Mouse (Mus musculus): ENCODE data around the gene Med11.
"Not testable (repeated sequence)": the region's sequence is repeated elsewhere in the genome, so short reads cannot be mapped to it uniquely, and the experiment has no call there.

Med11 gene

DNA sequence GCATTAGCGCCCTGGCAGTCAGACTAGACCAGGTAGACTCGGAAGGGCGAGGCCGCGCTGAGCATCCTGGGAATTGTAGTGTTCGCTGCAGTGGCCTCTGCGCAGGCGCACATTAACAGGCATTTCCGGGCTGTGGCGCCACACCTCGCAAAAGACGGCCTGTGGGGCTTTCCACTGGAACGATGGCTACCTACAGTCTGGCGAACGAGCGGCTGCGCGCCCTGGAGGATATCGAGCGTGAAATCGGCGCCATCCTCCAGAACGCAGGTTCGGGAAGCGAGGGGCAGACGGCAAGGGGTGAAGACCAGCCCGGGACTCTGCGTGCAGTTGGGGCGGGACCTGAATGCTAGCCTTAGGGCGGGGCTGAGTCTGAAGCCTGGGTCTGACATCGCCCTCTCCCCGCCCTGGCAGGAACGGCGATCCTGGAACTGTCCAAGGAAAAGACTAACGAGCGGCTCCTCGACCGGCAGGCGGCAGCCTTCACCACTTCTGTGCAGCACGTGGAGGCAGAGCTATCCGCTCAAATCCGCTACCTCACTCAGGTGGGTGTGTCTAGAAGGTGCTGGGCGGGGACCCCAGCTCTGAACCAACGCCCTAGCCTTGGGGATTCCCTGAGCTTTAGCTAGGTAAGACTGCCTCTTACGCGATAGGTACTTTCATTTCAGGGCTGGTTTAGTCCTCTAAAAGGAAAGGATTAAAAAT, at the start of gene Med11:
Med11 (plus strand) TSS at position 123 of the 702 bp plus-strand sequence.
- peak; percentile 97 for DNase-seq (ENCODE audit: inconsistent ontology term)

DNA sequence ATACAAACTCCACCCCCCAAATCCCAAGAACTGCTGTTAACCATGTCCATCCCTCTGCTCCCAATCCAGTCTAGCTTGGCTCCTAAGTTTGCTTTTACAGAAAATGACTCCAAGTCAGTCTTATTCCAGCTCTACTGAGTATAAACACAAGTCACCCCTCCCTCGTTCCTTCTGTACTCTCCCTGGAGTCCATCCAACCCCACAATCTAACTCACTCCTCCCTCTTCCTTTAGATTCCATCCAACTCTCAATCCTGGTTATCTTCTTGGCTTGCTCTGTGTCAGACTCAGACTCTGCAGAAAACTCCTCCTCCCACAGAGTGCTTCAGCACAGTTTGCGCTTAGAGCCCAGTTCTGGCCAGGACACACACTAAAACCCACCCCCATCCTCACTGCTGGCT, 48.1 kb upstream of the Med11 start:
- no peak for DNase-seq (ENCODE audit: inconsistent ontology term)

DNA sequence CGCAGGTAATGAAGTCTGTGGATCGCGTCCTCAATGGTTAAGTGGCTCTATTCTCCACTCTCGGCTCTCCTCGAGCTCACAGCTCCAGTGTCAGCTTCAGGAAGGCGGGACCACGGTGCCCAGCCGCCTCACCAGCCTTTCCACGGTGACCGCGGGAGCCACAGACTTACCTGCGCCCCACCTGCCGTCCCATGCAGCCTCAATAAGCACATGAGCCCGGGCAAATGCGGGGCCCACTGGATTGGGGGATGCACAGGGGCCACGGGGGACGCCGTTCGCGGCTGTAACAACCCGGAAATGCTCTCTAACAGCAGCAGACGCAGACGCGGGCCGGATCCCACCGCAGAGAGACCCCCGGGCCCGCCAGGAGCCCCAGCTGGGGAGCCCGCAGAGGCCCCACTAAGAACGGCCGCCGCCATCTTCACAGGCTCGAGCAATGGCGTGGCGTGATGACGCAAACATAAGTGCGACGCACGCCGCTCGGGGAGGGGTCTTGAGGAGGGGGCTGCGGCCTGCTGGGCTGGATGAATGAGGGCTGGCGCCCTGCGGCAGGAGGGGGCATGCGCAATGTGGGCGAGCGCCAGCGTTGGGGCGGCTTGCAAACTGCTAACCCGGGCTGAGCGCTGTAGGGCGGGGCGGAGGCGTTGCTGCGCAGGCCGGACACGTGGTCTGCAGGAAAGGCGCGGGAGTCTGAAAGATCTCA, 42.0 kb upstream of the Med11 start, which contains the start of gene Pelp1:
Pelp1 (minus strand) TSS at position 438 of the 703 bp plus-strand sequence.
- DNase-seq (ENCODE audit: inconsistent ontology term) = peak; percentile 95

DNA sequence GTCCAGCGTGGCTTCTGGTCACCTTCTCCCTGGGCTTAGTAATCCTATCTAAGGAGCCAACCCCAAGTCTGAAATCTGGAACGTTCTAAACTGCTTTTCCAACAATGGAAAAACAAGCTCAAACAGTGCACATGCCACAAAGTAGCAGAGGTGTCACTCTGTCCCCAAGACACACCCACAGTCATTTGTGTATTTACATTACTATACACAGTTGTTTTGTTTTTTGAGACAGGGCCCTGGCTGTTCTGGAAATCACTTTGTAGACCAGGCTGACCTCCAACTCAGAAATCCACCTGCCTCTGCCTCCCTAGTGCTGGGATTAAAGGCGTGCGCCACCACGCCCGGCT, 41.4 kb upstream of the Med11 start:
- no peak for DNase-seq (ENCODE audit: inconsistent ontology term)

DNA sequence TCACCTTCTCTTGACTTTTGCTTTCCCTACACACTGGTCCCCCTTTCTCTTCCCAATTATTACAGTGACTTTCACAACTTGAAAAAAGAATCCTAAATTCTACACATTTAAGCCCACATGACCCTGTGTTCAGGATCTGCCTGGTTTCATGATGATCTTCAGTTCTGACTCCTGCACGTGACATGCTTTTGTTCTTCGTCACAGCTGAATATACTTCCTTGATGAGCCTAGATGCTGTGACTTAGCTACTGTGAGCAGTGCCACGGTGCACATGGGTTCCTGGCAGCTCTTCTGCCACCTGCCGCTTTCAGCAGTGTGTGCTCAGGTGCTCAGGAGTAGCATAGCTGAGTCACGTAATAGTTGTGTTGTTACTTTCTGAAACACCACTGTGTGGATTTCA, 39.1 kb upstream of the Med11 start:
- DNase-seq (ENCODE audit: inconsistent ontology term) = no peak

DNA sequence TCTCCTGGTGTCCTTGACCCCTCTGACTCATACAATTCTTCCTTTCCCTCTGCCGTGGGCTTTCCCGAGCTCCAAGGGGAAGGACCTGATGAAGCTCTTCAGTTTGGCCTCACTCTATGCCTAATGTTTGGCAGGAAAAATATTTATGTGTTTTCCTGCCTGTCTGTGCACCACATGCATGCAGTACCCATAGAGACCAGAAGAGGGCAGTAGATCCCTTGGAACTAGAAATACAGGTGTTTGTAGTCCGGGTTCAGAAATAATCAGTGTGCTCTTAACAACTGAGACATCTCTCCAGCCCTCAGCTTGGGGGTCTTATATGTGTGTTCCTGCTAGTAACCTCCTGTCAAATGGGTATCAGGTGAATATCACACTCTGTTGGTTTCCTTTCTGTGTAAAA, 37.8 kb upstream of the Med11 start:
- DNase-seq (ENCODE audit: inconsistent ontology term) = peak; percentile 46

DNA sequence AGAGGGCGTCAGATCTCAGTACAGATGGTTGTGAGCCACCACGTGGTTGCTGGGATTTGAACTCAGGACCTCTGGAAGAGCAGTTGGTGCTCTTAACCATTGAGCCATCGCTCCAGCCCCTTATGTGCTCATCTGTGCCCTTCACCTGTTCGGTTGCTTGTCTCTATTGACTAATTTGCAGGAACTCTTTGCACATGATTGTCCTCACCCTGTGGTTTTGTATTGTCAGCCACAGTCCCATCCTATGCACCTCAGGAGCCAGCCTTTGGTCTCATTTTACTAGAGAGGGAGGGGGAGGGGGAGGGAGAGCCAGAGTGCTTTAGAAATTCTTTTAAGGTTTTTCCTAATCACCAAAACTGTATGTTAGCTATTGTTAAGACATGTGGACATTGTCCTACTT, 33.5 kb upstream of the Med11 start:
- no peak for DNase-seq (ENCODE audit: inconsistent ontology term)

DNA sequence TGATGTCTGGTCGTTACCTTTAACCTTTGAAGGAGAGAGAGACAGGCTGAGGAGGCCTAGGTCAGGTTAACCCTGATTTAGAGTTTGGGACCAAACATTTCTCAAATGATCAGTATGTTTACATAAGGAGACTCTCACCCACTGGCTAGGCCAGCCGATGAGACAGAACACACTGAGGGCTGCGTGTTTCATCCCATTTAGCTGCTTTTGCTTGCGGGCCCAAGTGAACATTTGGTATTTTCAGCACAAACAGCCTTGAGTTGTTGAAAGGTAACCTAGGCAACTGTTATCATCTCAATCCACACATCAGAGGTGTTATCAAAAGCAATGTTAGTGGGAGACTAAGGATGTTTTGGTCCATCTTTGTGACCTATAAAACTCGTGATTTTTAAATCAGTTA, 32.2 kb upstream of the Med11 start:
- no peak for DNase-seq (ENCODE audit: inconsistent ontology term)

DNA sequence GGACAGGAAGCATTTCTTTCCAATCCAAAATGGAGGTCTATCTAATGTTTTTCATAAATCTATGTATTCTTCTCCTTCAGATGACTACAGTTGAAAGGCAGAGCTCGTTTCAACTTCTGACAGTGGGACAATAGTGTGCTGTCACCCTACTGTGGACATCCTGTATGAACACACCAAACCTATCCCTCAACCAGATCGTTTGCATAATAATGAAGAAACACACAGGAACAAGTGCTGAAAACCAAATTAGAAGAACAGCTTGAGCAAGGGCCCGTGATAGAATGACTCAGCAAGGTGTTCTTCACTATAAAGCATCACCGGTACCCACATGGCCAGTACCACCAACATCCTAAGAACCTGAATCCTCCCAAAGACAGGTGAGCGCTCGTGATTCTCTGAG, 25.1 kb upstream of the Med11 start:
- not testable (repeated sequence) for DNase-seq (ENCODE audit: inconsistent ontology term)

DNA sequence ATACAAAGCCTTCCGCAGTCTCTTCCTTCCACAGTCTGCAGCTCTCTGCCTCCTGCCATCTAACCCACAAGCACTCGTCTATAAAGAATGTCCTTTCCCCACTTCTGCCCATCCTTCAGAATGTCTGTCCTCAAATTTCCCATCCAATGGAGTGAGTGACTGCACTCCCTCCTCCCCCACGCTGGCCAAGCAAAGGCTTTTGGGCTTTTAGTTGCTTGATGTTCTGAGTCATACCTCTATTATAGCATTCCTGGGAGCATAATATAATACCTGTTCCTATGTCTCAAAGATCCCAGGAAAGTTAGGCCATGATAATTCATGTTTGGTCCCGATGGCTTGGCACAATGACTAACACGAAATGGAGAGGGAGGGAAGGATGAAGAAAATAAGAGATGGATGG, 20.1 kb upstream of the Med11 start:
- DNase-seq (ENCODE audit: inconsistent ontology term) = no peak

DNA sequence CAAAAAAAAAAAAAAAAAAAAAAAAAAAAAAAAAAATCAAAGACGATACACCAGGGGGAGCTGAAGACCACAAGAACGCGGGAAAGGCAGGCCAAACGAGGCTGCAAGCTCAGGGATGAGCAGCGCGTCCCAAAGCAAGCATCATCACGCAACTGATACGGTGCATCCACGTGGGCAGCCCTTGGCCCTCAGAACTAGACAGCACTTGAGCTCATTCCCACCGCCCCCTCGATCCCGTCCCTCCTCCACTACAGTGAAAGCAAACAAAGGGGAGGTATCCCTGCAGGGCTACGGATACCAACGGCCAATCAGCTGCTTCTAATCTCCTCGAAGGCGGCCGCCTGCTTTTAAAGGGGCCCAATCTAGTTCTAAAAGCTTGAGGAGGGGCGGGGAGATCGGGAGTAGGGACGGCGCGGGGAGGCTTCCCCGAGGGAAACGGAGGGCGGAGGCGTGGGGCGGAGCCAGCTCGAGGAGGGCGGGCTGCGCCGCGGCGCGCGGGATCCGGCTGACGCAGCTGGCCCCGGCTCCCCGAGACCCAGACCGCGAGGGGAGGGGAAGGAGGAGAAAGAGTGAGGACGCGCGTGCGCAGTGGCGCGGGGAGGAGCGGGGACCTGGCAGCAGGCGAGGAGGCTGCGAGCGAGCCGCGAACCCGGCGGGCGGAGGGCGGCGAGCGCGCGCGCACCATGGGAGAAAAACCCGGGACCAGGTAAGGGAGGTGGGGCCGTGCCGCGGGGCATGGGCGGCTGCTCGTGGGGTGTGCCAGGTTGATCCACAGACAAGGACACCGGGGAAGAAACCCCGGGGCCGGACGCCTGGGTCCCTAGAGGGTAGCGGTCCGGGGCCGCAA, 19.4 kb upstream of the Med11 start, which contains the start of gene Arrb2:
Arrb2 (plus strand) TSS at position 588 of the 847 bp plus-strand sequence.
- DNase-seq (ENCODE audit: inconsistent ontology term) = peak; percentile 99

DNA sequence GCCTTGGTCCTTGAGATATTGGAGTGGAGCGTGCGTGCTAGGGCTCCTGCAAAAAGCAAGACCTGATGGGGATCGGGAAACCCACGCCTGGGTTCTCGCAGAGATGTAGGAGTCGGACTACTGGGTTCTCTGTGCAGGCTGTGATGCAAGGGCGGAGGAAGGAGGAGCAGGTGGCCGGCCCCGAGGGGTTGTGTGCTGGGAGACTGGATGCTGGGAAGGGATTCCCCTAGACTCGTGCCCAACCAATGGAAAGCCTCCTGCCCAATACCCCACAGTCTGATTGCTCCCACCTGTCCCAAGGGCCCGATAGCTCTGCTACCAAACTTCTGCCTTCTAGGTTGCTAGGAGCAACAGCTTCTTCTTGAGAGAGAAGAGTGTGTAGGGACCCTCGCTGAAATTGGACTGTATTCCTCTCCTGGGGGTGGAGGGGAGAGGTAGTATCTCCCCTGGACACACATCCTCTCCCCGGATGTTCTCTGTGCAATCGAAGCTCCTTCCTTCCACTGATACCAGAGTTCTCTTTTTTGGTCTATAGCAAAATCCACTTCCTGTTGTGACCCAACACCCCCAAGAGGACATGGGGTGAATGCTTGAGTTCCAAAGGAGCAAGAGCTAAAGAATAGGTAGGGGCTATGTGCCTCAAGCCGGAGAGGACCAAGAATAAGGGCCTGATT, 18.7 kb upstream of the Med11 start:
- no peak for DNase-seq (ENCODE audit: inconsistent ontology term)

DNA sequence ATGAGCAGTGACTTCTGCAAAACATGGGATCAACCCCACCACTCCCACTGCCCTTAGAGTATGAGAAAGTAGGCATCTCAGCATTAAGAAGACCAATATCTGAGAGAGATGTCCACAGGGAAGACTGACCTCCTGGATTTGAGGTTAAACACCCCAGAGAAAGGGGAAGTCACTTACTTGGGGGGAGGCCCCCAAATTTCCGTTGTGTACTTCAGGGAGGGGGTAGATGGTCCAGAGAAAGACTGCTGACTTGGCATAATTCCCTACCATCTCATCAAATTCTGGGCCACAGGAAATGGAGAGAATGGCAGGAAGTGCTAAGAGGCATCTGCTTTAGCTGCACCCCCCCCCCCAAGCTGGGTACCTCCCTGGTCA, 18.2 kb upstream of the Med11 start:
- no peak for DNase-seq (ENCODE audit: inconsistent ontology term)

DNA sequence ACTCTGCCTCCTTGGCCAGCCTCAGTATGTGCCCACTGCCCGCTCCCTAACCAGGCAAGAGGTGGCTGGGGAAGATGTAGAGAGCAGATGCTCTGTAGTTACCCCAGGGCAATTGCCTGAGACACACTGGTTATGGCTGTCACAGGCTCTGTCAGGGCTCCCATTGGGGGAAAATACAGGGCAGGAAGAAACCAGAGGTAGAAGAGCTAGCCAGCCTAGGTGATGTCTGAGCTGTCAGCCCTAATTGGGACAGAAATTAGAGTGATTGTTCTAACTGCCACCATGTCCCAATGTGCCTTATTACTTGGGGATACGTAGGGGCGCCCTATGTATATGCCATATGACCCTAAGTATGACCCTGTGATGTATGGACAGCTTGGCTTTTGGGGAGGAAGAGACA, 17.8 kb upstream of the Med11 start:
- no peak for DNase-seq (ENCODE audit: inconsistent ontology term)

DNA sequence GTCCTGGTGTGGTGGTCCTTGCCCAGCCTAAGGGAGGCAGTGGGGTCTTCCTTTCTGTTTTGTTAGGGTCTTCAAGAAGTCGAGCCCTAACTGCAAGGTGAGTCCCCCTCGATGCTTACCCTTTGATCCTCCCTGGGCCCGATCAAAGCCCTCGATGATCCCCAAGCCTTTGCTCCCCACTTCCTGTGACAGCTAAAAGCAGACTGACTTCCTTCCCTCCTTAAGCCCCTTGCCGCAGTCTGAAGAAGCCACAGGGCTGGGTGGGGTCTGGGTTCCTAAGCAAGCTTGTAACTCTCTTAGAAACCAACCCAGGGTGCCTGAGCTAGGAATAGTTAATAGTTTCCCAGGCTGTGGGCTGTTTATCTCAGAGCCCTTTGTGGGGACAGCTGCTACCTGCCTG, 16.2 kb upstream of the Med11 start:
- DNase-seq (ENCODE audit: inconsistent ontology term) = no peak

DNA sequence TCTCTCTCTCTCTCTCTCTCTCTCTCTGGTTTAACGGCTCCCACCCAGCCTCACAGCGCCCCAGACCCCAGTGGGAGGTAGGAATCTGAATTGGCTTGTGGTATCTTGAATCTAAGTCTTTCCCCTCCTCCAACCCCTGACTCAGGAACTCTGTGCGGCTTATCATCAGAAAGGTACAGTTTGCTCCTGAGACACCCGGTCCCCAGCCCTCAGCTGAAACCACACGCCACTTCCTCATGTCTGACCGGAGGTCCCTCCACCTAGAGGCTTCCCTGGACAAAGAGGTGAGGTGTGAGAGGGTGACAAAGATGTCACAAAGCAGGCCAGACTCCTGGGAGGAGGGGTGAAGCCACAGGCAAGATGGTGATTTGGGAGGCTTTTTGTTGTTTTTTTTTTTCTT, 14.3 kb upstream of the Med11 start:
- no peak for DNase-seq (ENCODE audit: inconsistent ontology term)

DNA sequence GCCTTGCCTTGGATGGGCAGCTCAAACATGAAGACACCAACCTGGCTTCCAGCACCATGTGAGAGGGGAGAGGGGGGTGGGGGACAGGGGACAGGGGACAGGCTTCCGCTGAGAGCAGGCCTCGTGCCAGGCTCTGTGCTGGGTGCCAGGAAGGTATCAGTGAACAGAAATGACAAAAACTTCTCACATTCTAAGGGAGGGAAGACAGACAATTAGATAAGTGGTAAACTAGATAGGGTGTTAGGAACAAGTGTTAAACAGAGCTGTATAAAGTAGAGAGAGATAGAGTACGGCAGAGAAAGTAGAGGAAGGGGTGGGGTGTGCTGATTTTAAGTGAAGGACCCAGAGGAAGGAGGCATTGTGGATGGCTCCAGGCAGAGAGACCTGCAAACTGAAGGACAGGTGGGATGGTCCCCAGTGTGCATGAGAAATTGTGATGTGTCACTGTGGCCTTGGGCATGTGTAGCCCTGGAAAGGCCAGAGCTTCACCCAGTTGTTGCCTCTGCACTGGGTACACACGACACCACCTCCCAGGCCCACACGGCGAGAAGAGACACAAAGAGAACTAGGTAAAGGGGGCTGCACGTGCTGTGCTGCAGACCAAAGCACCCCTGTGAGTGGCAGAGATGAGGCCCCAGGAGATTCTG, 12.9 kb upstream of the Med11 start:
- DNase-seq (ENCODE audit: inconsistent ontology term) = no peak

DNA sequence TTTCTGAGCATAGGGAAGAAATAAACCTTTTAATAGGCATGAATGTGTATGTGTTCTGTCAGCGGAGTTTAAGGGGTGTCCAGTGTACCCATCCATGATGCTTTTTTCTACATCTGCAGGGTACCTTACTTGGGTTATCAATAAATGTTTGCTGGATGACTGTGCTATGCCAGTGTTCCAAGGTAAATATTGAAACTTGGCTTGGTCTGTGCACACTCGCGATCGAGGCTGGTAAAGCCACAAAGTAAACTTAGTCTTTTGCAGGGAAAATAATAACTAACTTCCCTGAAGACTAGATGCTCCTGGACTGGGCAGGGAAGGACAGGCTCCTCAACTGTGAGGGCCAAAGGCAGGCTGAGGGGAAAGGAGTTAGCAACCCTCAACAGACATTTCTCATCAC, 11.1 kb upstream of the Med11 start:
- DNase-seq (ENCODE audit: inconsistent ontology term) = no peak

DNA sequence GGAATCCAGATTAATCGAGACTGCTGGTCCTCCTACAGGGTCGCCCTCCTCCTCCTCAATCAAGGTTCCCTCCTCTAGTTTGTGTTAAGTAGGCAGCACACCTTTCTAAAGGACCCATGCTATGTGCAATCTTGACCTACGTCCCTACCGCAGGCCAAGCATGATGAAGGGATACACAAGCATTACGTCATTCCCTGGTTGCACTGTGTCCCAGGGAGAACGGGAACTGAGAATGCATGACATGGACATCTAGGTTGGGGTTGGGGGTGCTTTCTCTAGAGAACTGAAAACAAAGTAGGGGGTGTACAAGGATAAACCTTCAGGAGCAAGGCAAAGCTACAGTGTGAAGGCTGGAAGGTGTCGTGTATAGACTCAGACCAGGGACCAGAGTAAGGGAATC, 9.8 kb upstream of the Med11 start:
- DNase-seq (ENCODE audit: inconsistent ontology term) = no peak

DNA sequence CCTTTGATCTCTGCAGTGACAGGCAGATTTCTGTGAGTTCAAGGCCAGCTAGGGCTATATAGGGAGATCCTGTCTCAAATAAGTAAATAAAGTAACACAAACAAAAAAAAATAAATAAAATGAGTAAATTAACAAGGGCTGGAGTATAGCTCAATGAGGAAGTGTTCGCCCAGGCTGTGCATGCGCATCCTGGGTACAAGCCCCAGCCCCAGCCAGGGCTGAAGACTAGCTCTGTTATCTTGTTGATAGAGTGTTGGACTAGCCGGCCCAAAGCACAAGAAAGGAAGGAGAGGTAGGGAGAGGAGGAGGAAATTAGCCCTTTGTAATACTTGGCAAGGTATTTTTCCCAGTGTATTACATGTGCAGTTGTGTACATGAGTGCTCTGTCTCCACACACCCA, 7.8 kb upstream of the Med11 start:
- no peak for DNase-seq (ENCODE audit: inconsistent ontology term)

DNA sequence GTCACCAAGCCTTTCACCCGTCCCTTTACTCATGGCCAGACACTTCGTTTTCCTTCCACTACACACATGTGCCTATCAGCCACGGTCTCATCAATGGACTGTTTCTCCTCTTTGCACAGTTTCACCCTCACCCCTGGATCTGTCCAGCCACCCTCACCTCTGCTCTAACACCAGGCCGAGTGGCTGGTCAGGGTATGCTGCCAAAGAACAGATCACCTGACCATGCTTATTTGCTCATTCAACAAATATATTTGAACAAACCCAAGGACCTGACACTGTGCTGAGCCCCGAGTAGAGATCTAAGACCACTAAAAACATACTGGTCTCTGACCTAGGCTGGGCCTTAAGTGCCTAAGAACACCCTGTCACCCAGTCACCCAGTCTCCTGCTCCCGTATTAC, 7.1 kb upstream of the Med11 start:
- DNase-seq (ENCODE audit: inconsistent ontology term) = no peak

DNA sequence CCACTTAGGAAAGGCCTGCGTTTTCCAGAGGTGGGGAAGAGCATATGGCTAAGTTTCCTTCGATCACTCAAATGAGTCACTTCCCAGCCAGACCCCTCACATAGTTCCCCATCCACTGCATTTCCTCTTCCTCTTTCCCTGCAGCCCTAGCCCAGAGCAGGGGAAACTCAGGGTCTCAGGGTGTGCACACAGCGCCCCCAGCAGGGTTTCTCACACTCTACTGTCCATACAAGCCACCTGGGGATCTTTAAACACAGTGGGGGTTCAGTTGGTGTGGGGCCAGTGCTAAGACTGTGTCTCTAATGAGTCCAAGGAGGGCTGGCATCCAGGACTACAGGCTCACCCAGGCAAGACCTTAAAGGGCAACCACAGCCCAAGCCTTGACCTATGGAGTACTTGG, 5.0 kb upstream of the Med11 start:
- no peak for DNase-seq (ENCODE audit: inconsistent ontology term)

Data from Muller cell, postnatal 12 days (primary cell).